Mouse (Mus musculus) embryonic facial prominence, embryonic 13.5 days (tissue): ENCODE measurements around the gene Arhgap23. TPM values are rescaled to one million over a fixed set of nuclear protein-coding genes. Genes with fewer than 3 reads are reported as not detected.

Experiments
- ATAC-seq: fragments of 200-750 bp; cut with Nextera tagmentation; 2 replicates; pipeline ENCODE4 v1.8.0; 2017; ENCODE audit warnings: low read depth; ENCODE audit not compliant: insufficient number of reproducible peaks, insufficient read depth, low FRiP score, low TSS enrichment
- H3K27ac ChIP-seq: fragments of 300-500 bp; sonication (generic); 2 replicates; pipeline ENCODE4 v1.5.1; 2015; ENCODE audit warnings: moderate library complexity, mild to moderate bottlenecking, inconsistent platforms
- H3K27me3 ChIP-seq: fragments of 300-500 bp; sonication (generic); 2 replicates; pipeline ENCODE4 v1.6.1; 2015; ENCODE audit warnings: mild to moderate bottlenecking, inconsistent platforms
- H3K36me3 ChIP-seq: fragments of 300-500 bp; sonication (generic); 2 replicates; pipeline ENCODE4 v1.6.1; 2015; ENCODE audit warnings: mild to moderate bottlenecking, inconsistent platforms
- H3K4me1 ChIP-seq: fragments of 300-500 bp; sonication (generic); 2 replicates; pipeline ENCODE4 v1.6.1; 2015; ENCODE audit warnings: inconsistent platforms
- H3K4me2 ChIP-seq: fragments of 300-500 bp; sonication (generic); 2 replicates; pipeline ENCODE4 v1.6.1; 2015; ENCODE audit warnings: moderate library complexity, mild to moderate bottlenecking, inconsistent platforms
- H3K4me3 ChIP-seq: fragments of 300-500 bp; sonication (generic); 2 replicates; pipeline ENCODE4 v1.5.1; 2015; ENCODE audit warnings: mild to moderate bottlenecking, inconsistent platforms
- H3K9ac ChIP-seq: fragments of 300-500 bp; sonication (generic); 2 replicates; pipeline ENCODE4 v1.6.1; 2015; ENCODE audit warnings: mild to moderate bottlenecking, inconsistent platforms
- H3K9me3 ChIP-seq: fragments of 300-500 bp; sonication (generic); 2 replicates; pipeline ENCODE4 v1.6.1; 2016; ENCODE audit warnings: inconsistent platforms
- WGBS: fragments of 180-500 bp; shearing (Covaris S2); methylation state at CpG from one replicate; pipeline ENCODE4 v1.1.7; 2015; ENCODE audit warnings: mixed read lengths; 5-methylcytosine and 5-hydroxymethylcytosine counted together
- polyA plus RNA-seq: library from polyadenylated mRNA; unstranded; fragments of >200 nt; fragmentation: Nextera tagmentation; extraction: Ambion mirVana; gene quantifications from 2 replicates; pipeline ENCODE4 v1.2.1, GENCODE M21; 2015

Arhgap23 gene
- polyA plus RNA-seq, 1 experiment from 2014 or later, result 8.4 TPM

DNA sequence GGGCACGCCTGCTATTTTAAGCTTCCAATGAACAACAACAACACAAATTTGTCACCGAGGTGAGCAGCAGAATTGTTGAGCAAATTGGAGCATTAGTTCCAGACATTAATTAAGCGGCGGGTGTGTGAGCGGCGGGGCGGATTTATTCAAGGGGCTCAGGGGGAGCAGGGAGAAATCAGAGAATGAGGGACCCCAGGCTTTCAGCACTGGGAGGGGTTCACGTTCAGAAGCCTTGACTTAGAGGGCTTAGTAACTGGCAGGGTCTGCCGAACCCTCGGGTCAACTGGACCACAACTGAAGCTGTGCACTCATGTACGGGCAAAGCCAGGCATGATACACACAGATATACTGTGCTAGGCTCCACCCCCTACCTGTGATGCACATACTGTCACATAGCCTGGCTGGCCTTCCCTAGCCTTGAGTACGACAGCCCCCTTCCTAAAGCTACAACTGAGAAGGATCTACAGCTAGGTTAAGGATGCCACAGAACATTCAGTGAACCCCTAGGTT is 122.3 kb downstream of the Arhgap23 start:
- Histone ChIP-seq H3K9me3 (no peaks in the 10 kb centered on the region), H3K27me3 (peaks cover 76% of the 10 kb centered on the region), H3K4me1 (peaks cover 56% of the 10 kb centered on the region), H3K9ac (0 out of 2 replicates have a peak overlapping the region, but pooled peaks have one; percentile 64), H3K36me3 (no peaks in the 10 kb centered on the region), H3K4me2 (peak overlapping the region; percentile 86), H3K27ac (no peak overlapping the region), H3K4me3 (peak overlapping the region; percentile 47)
- ATAC-seq, result no peak
- 16% methylated on average over 12 of the region's 12 CpGs for WGBS

DNA sequence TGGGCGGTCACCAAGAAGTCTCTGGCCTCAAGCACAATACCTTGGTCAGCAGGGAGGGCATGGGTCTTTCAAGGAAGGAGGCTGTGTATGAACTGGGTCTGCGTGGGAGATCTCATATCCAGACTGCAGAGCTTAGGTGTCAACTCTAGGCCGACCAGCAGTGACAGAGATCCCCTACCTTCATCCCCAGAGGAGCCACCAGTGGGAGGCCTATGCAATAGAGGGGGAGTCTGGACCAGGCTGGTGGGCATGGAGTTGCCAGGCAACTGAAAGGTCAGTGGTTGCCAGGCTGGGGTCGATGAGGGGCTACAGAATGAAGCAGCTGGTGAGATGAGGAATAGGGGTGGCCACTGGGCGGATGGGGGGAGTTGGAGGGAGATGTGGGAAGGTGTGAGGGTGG is 124.3 kb downstream of the Arhgap23 start:
- H3K27me3 ChIP-seq, result peaks cover 72% of the 10 kb centered on the region
- WGBS, result 72% methylated on average over 5 of the region's 5 CpGs

DNA sequence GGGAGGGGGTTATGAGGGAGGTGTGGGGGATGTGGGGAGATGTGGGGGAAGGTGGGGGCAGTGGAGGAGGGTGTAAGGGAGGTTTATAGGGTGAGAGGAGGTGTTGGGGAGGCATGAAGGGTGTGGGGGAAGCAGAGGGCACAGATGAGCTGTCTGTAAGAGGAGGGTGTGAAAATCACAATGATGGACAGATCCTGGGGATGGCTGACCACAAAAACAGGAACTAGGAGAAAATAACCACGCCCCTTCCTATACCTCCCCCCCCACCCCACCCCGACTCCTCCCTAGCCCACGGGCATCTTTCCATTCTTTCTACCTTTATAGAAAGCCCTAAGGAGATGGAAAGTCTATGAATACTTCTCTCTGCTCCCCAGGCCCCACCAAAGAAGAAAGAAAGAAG is 124.8 kb downstream of the Arhgap23 start:
- peaks cover 37% of the 10 kb centered on the region for H3K4me1 ChIP-seq
- H3K4me3 ChIP-seq, result no peak overlapping the region
- H3K27ac ChIP-seq, result no peak overlapping the region
- no peak overlapping the region for H3K4me2 ChIP-seq
- no peak overlapping the region for H3K9ac ChIP-seq
- H3K9me3 ChIP-seq, result no peaks in the 10 kb centered on the region
- H3K27me3 ChIP-seq, result peaks cover 72% of the 10 kb centered on the region
- ATAC-seq, result no peak
- WGBS, result 53% methylated on average over 3 of the region's 3 CpGs
- H3K36me3 ChIP-seq, result no peaks in the 10 kb centered on the region

More for the DNA sequence above, 124.3 kb downstream of the Arhgap23 start:
- Histone ChIP-seq H3K36me3 (no peaks in the 10 kb centered on the region), H3K4me3 (no peak overlapping the region), H3K27ac (no peak overlapping the region), H3K4me2 (no peak overlapping the region), H3K9ac (no peak overlapping the region), H3K9me3 (no peaks in the 10 kb centered on the region), H3K4me1 (peaks cover 42% of the 10 kb centered on the region)
- no peak for ATAC-seq

DNA sequence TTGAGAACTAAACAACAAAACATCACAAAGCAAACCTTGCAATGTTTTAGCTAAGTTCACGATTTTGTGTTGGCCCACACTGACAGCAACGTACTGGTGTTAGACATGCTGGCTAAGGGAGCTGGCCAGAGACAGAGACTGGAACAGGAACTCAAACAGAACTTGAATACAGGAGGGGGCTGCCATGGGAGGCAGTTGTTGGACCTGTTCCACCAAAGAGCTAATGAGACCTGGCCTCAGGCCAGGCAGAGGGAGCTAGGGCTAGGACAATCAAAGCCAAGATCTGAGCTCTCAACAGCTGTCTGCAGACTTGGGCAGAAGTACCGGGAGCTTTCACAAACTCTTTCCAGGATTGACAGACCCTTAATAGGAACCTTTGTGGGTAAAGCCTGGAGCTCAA is 125.3 kb downstream of the Arhgap23 start:
- H3K4me1 ChIP-seq, result peaks cover 34% of the 10 kb centered on the region
- no peak overlapping the region; the same call in 1 of the 2 replicates for H3K27ac ChIP-seq
- no peaks in the 10 kb centered on the region for H3K36me3 ChIP-seq
- WGBS, result 37% methylated on average over 3 of the region's 3 CpGs
- no peak overlapping the region for H3K9ac ChIP-seq
- H3K4me3 ChIP-seq, result no peak overlapping the region
- H3K27me3 ChIP-seq, result peaks cover 72% of the 10 kb centered on the region
- no peaks in the 10 kb centered on the region for H3K9me3 ChIP-seq
- no peak for ATAC-seq
- H3K4me2 ChIP-seq, result no peak overlapping the region

DNA sequence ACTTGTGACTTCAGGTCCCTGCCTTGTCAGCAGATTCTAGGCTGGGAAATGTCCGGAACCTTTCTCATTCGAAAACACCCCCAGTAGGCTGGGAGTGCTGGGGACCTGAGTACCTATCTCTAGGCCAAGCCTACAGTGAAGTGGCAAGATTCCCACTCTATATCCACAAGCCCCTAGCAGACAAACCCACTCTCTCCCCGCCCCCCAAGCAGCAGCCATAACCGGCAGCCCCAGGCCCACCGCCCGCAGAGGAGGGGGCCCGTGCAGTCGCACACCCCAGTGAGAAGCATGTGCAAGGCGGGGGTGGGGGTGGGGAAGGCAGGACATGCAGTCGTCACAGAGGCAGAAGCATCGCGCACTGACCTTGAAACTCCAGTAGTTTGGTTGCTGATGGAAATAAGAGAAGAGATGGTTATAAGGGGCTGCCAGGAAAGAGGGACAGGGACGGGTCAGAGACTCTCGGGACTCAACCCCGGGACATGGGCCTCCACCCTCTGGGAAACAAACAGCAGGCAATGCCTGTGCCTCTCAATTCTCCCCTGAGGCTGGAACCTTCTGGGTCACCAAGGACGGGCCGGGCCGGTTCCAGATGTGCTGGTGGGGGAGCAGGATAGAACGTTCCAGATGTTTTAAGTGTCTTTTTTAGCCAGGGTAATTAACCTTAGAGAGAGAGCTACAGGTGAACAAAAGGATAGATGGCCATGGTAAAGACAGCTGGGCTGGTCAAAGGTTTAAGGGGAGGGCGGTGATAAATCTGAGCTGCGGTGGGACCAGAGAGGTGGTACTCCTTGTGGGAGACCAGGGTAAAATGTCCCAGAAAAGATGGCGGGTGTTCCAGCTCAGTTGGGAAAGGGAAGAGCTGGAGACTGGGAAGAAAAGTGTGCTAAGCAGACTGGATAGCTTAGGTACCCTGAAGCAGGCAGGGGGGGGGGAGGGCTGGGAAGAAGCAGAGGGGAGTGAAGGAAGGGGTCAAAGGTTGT is 127.1 kb downstream of the Arhgap23 start:
- H3K27ac ChIP-seq, result no peak overlapping the region
- WGBS, result 53% methylated on average over 22 of the region's 22 CpGs
- H3K4me3 ChIP-seq, result no peak overlapping the region
- no peak overlapping the region for H3K9ac ChIP-seq
- H3K36me3 ChIP-seq, result no peaks in the 10 kb centered on the region
- H3K4me1 ChIP-seq, result peaks cover 36% of the 10 kb centered on the region
- H3K27me3 ChIP-seq, result peaks cover 72% of the 10 kb centered on the region
- ATAC-seq, result no peak
- no peak overlapping the region for H3K4me2 ChIP-seq
- H3K9me3 ChIP-seq, result no peaks in the 10 kb centered on the region

DNA sequence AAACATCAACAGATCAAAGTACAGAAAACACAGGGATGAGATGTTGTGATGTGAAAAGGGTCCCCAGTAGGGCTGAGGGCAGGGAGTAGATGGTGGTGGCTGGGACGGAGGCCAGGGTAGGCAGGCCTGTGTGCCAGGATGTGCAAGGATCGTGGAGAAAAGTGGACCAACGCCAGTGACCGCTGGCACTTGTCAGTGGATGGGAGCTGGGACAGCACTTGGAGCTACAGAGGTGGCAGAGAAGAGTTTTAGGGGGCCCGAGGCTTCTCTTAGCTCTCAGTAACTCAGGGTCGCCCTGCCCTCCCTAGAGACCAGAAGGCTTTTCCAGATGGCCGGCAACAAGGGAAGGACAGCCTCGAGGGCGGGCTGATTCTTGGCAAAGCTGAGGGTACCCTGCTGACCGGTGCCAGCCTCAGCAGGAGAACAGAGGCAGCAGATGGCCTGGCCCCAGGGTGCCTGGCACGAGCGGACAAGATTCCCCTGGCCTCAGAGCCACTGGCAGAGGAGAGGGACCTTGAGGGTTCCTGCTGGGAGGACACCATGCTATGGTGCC is 127.9 kb downstream of the Arhgap23 start:
- no peak for ATAC-seq
- Histone ChIP-seq H3K9ac (no peak overlapping the region), H3K27me3 (peaks cover 72% of the 10 kb centered on the region), H3K4me3 (no peak overlapping the region), H3K36me3 (no peaks in the 10 kb centered on the region), H3K4me1 (peaks cover 32% of the 10 kb centered on the region), H3K27ac (no peak overlapping the region), H3K9me3 (no peaks in the 10 kb centered on the region), H3K4me2 (no peak overlapping the region)
- WGBS, result 56% methylated on average over 12 of the region's 12 CpGs

DNA sequence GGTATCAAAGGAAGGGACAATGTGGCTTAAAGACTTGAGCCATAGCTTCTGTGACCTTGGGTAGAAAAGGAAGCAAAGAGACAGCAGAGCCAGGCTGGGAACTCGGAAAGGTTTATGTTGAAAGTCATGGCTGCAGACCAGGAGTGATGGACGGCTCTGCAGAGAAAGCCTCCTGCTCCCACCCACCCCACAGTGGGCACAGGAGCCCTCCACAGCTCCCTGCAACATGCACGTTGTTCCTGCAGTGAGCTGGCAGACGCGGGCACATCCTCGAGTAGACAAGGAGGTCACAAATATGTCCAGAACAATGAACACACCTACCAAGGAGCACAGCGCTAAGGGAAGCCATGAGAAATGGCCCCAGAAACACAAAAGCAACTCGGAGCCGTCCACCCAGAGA is 128.6 kb downstream of the Arhgap23 start:
- 83% methylated on average over 9 of the region's 9 CpGs for WGBS
- no peaks in the 10 kb centered on the region for H3K36me3 ChIP-seq
- H3K9ac ChIP-seq, result no peak overlapping the region
- no peak overlapping the region for H3K4me3 ChIP-seq
- no peak for ATAC-seq
- peaks cover 32% of the 10 kb centered on the region for H3K4me1 ChIP-seq
- no peak overlapping the region for H3K4me2 ChIP-seq
- H3K27me3 ChIP-seq, result peaks cover 72% of the 10 kb centered on the region
- no peaks in the 10 kb centered on the region for H3K9me3 ChIP-seq
- no peak overlapping the region for H3K27ac ChIP-seq

DNA sequence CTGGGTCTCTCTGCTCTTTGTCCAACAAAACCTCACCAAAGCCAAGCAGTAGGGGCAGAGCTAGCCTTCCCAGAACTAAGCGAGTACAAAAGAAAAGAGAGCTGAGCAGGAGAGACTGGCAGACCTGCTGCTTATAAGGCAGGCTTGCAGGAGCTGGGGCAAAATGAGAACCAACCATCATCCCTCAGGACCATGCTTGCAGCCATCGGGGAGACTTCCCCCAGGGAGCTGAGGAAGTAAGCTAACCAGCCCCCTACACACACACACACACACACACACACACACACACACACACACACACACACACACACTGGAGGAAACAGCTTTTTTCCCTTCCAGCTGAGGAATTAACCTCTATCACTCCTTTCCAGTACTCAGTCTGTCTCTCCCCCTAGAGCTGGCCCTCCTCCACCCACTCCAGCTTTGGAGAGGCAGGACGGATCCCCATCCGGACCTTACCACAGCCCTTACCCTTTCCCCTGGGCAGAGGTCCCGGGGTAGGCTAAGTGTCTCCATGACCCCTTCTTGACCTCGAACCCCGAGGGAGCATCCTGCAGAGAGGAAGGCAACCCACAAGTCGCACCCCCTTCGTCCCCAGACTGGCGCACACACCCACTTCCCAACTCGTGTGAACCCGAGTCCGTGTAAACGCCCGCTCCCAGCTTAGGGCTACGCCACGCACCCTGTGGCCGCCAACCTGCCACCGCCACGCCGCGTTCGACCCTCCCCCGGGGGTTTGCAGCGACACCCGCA is 130.7 kb downstream of the Arhgap23 start:
- Histone ChIP-seq H3K4me2 (peak overlapping the region; percentile 100), H3K9me3 (no peaks in the 10 kb centered on the region), H3K4me3 (peak overlapping the region; percentile 60), H3K36me3 (no peaks in the 10 kb centered on the region), H3K4me1 (peaks cover 22% of the 10 kb centered on the region), H3K27me3 (peaks cover 88% of the 10 kb centered on the region), H3K27ac (no peak overlapping the region), H3K9ac (peak overlapping the region; percentile 70)
- no peak for ATAC-seq
- WGBS, result 4% methylated on average over 26 of the region's 26 CpGs

DNA sequence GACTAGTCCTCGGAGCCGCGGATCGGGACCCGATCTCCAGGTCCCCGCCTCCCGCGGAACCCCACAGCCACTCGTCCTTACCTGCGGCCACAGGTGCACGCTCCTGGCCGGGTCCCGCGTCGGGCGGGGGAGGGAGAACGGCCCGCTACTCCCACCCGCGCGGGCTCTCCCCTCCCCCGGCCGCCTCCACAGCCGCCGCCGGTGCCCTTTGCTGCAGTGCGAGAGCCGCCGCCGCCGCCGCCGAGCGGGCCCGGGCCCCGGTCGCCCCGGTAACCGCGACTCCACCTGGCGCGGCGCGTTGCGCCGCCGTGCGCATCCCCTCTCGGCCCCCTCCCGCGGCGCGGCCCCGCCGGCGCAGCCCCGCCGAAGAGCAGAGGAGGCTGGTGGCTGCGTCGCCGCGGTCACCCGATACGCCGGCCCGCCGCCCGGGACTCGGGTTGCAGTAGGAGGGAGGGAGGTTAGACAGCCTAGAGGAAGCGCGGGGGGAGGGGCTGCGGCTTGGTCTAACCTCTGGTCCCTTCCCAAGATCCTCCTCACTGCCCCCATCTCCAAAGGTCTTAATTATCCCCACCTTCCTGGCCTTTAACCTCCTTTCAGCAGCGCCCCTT is 131.6 kb downstream of the Arhgap23 start:
- H3K4me2 ChIP-seq, result peak overlapping the region; percentile 100
- no peaks in the 10 kb centered on the region for H3K36me3 ChIP-seq
- H3K9ac ChIP-seq, result peak overlapping the region; percentile 70
- no peaks in the 10 kb centered on the region for H3K9me3 ChIP-seq
- no peak overlapping the region for H3K27ac ChIP-seq
- peaks cover 25% of the 10 kb centered on the region for H3K4me1 ChIP-seq
- peaks cover 89% of the 10 kb centered on the region for H3K27me3 ChIP-seq
- peak; percentile 62; the same call in 1 of the 2 replicates for ATAC-seq
- under 1% methylated on average over 69 of the region's 73 CpGs for WGBS
- H3K4me3 ChIP-seq, result peak overlapping the region; percentile 60

DNA sequence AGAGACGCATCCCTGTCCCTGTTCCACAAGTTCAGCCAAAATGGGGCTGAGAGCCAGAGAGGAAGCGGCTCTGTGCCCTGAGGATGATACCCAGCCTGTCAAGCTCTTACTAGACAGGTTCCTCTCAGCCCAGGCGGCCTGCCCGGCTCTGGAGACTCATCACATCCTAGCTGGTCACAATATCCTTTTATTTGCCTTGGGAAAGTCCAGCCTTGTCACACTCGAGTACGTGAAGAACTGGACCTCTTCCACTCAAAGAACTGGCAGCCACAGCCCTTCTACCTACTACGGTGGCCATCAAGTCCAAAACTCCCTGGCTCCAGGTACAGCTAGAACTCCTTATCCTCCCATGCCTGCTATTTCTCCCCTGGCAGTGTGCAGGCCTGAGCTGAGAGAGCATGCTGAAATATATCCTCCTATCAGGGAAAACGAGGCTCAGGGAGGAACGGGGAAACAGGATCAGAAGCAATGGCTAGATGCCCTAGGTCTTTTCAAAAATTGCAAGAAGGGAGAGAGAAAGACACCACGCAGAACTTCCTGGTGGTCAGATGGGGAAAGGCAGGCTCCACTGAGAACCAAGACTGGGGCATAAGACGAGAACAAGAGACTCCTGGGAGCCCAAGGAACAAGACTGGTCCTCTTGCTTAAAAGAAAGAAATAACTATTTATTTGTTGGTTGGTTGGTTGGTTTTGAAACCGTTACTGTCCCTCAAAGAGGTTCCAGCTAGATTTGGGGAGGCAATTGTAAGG is 132.8 kb downstream of the Arhgap23 start:
- Histone ChIP-seq H3K4me3 (no peak overlapping the region), H3K27ac (no peak overlapping the region), H3K4me1 (peaks cover 24% of the 10 kb centered on the region), H3K27me3 (peaks cover 100% of the 10 kb centered on the region), H3K36me3 (no peaks in the 10 kb centered on the region), H3K4me2 (no peak overlapping the region), H3K9ac (no peak overlapping the region), H3K9me3 (no peaks in the 10 kb centered on the region)
- WGBS, result 51% methylated on average over 12 of the region's 12 CpGs
- no peak for ATAC-seq
